Mouse (Mus musculus) midbrain, postnatal 0 days (tissue): ENCODE results near the gene Trmt13. TPM values are rescaled to one million over a fixed set of nuclear protein-coding genes. Genes with fewer than 3 reads are reported as not detected.
"Not testable (repeated sequence)": the region's sequence is repeated elsewhere in the genome, so short reads cannot be mapped to it uniquely, and the experiment has no call there.

Source experiments
- ATAC-seq: fragments of 200-750 bp; cut with Nextera tagmentation; 2 replicates; pipeline ENCODE4 v1.8.0; 2017; ENCODE audit warnings: moderate number of reproducible peaks, mild to moderate bottlenecking, moderate TSS enrichment, moderate library complexity; ENCODE audit not compliant: low FRiP score
- DNase-seq: peaks from one replicate; pipeline ENCODE4 v3.0.0-alpha.2; 2015; ENCODE audit warnings: low spot score
- H3K27ac ChIP-seq: fragments of 300-500 bp; sonication (generic); 2 replicates; pipeline ENCODE4 v1.5.1; 2014; ENCODE audit warnings: low read depth, mild to moderate bottlenecking, low read length, mixed read lengths
- H3K27me3 ChIP-seq: fragments of 300-500 bp; sonication (generic); 2 replicates; pipeline ENCODE4 v1.6.1; 2014; ENCODE audit warnings: low read length, control low read depth, mixed read lengths; ENCODE audit not compliant: insufficient read depth
- H3K36me3 ChIP-seq: fragments of 300-500 bp; sonication (generic); 2 replicates; pipeline ENCODE4 v1.6.1; 2014; ENCODE audit warnings: low read length, control low read depth, mixed read lengths; ENCODE audit not compliant: insufficient read depth
- H3K4me1 ChIP-seq: fragments of 300-500 bp; sonication (generic); 2 replicates; pipeline ENCODE4 v1.6.1; 2014; ENCODE audit warnings: mild to moderate bottlenecking, control low read depth, antibody characterized with exemption, low read length, mixed read lengths; ENCODE audit not compliant: insufficient read depth
- H3K4me2 ChIP-seq: fragments of 300-500 bp; sonication (generic); 2 replicates; pipeline ENCODE4 v1.6.1; 2014; ENCODE audit warnings: low read depth, mild to moderate bottlenecking, low read length, mixed read lengths; ENCODE audit not compliant: poor library complexity, severe bottlenecking
- H3K4me3 ChIP-seq: fragments of 300-500 bp; sonication (generic); 2 replicates; pipeline ENCODE4 v1.5.1; 2014; ENCODE audit warnings: low read depth, mild to moderate bottlenecking, low read length, moderate library complexity
- H3K9ac ChIP-seq: fragments of 300-500 bp; sonication (generic); replicated peaks from 2 replicates; pipeline ENCODE4 v1.6.1; 2014; ENCODE audit warnings: mild to moderate bottlenecking, low read length, moderate library complexity, mixed read lengths; ENCODE audit not compliant: poor library complexity, severe bottlenecking
- H3K9me3 ChIP-seq: fragments of 300-500 bp; sonication (generic); 2 replicates; pipeline ENCODE4 v1.6.1; 2016; ENCODE audit warnings: low read length, control low read depth
- CTCF ChIP-seq: IDR thresholded peaks from 2 replicates; pipeline ENCODE4 v1.5.1; 2016; ENCODE audit warnings: antibody characterized with exemption, mild to moderate bottlenecking
- WGBS: fragments of 180-500 bp; shearing (Covaris S2); extraction: QIAGEN DNeasy Blood & Tissue Kit; methylation state at CpG from one replicate; pipeline ENCODE4 v1.1.7; 2014; 5-methylcytosine and 5-hydroxymethylcytosine counted together
- polyA plus RNA-seq: library from polyadenylated mRNA; unstranded; fragments of >200 nt; fragmentation: Nextera tagmentation; extraction: Ambion mirVana; gene quantifications from 2 replicates; pipeline ENCODE4 v1.2.1, GENCODE M21; 2015
- total RNA-seq: library from RNA; depleted of rRNA; stranded (reverse); fragments of >200 nt; gene quantifications from 2 replicates; pipeline ENCODE4 v1.2.3, GENCODE M21; 2014

Gene Trmt13
- total and polyA plus RNA-seq, 2 experiments from 2014 or later = 12.2 to 23.4 TPM

DNA sequence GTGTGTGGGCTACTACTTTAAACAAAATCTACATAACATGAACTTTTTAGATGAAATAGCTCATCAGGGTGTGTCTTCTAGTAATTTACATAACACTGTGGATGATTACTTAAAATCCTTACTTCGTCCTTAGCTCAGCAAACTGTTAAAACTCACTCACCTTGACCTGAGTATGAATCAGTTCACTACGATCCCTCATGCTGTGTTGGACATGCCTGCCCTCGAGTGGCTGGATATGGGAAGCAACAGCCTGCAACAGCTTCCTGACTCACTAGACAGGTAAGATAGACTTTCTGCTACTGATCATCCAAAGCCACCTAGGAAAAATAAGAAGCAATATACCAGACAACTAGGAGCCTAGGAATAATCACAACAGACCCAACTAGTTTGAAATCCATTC lies 37.1 kb downstream of the Trmt13 start:
- no peak overlapping the region for H3K4me2 ChIP-seq
- H3K36me3 ChIP-seq = peaks cover 7% of the 10 kb centered on the region
- H3K4me3 ChIP-seq = no peak overlapping the region
- peak; percentile 15 for DNase-seq
- no peaks in the 10 kb centered on the region for H3K27me3 ChIP-seq
- TF ChIP-seq CTCF = peak; percentile 72
- H3K9ac ChIP-seq = no peak overlapping the region
- no peak for ATAC-seq
- no peak overlapping the region for H3K27ac ChIP-seq
- H3K4me1 ChIP-seq = no peaks in the 10 kb centered on the region
- WGBS = 60% methylated on average over 3 of the region's 3 CpGs
- no peaks in the 10 kb centered on the region for H3K9me3 ChIP-seq

DNA sequence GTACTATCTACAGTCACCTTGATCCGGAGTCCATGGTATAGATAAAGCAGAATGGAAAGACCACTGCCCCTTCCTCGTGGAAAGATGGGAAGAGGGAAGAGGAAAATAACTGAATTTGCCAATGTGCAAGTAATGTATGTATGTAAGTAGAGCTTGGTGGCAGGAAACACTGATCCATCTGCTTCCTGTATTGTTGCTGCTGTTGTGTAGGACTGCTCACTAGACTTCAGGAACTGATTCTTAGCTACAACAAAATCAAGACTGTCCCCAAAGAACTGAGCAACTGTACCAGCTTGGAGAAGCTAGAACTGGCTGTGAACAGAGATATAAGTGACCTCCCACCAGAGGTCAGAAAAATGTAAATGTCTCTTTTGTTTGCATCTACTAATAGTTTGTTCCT lies 43.8 kb downstream of the Trmt13 start:
- Histone ChIP-seq H3K27ac (no peak overlapping the region), H3K27me3 (no peaks in the 10 kb centered on the region), H3K9me3 (no peaks in the 10 kb centered on the region), H3K36me3 (no peaks in the 10 kb centered on the region), H3K9ac (no peak overlapping the region), H3K4me3 (no peak overlapping the region), H3K4me2 (no peak overlapping the region), H3K4me1 (no peaks in the 10 kb centered on the region)
- TF ChIP-seq CTCF = no peak
- ATAC-seq = no peak
- no peak for DNase-seq
- 67% methylated on average over 2 of the region's 2 CpGs for WGBS

DNA sequence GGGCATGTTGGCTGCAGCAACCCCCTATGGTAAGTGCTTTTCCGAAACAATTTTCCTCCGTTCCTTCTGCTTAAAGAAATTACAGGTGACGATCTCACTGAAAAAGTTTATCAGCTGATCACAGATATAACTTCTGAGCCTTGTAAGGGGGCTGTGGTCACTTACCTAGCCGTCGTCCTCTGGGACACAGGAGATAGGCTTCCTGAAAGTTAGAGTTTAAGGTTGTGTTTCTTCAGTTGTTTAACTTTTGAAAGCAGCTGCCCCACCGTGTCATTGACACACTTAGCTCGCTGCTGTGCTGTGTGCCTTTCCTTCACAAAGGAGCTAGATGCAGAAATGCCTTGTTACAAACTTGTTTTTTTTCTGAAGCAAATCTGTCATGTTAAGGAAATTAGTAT lies 51.3 kb downstream of the Trmt13 start:
- no peaks in the 10 kb centered on the region for H3K27me3 ChIP-seq
- no peak for DNase-seq
- H3K27ac ChIP-seq = no peak overlapping the region
- H3K9me3 ChIP-seq = no peaks in the 10 kb centered on the region
- WGBS = 86% methylated on average over 7 of the region's 7 CpGs
- ATAC-seq = no peak
- no peak overlapping the region for H3K4me3 ChIP-seq
- TF ChIP-seq CTCF = no peak
- no peaks in the 10 kb centered on the region for H3K4me1 ChIP-seq
- H3K4me2 ChIP-seq = no peak overlapping the region
- no peak overlapping the region for H3K9ac ChIP-seq
- no peaks in the 10 kb centered on the region for H3K36me3 ChIP-seq

DNA sequence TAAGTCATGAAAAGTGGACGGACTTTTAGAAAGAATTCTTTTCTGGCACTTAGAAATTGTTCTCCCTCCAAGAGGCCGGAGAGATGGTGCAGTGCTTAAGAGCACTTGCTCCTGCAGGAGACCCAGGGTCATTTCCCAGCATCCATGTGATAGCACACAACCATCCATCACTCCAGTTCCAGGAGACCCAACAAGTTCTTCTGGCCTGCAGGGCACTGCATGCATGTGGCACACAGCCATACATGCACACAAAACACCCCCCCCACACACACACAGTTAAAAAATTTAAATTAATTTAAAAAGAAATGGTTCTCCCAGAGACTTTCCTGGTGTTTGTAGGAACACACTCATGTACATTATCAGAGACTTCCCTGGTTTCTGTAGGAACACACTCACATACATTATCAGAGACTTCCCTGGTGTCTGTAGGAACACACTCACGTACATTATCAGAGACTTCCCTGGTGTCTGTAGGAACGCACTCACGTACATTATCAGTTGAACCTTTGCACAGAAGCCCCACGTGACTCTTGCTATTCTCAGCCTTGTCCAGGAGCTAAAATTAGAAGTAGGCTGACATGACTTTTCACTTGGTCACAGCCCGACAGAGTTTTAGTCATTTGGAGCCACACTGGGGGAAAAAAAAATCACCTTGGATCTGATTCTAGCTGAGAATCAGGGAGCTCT lies 51.8 kb downstream of the Trmt13 start, which contains the start of gene Lrrc39:
Lrrc39 (plus strand) TSS at position 566 of the 687 bp plus-strand sequence.
- no peak for ATAC-seq
- Histone ChIP-seq H3K9me3 (no peaks in the 10 kb centered on the region), H3K36me3 (no peaks in the 10 kb centered on the region), H3K9ac (no peak within 1 kb of the TSS), H3K27me3 (no peaks in the 10 kb centered on the region), H3K4me1 (no peaks in the 10 kb centered on the region), H3K4me2 (no peak within 1 kb of the TSS), H3K4me3 (no peak within 1 kb of the TSS), H3K27ac (no peak within 1 kb of the TSS)
- 83% methylated on average over 7 of the region's 7 CpGs for WGBS
- TF ChIP-seq CTCF = no peak
- no peak for DNase-seq

DNA sequence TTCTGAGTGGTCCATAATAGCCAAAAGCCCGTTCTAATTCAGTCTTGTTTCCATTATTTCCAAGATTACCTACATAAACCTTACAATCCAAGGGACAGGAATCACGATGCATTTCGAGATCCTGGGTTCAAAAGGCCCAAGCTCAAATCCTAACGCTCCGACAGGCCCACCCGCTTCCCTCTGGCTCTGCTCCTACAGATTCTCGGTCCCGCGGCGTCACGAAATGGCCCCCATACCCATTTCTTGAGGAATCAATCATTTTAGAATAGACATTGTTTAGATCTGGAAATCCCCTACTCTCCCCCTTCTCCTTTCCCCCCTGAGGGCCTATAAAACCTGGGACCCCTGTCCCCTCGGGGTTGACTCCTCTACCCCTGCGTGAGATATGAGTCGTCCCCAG lies 53.1 kb downstream of the Trmt13 start:
- not testable (repeated sequence) for H3K9me3 ChIP-seq, DNase-seq, ATAC-seq, H3K36me3 ChIP-seq, H3K27me3 ChIP-seq, H3K4me2 ChIP-seq, H3K4me3 ChIP-seq, H3K9ac ChIP-seq, H3K27ac ChIP-seq, H3K4me1 ChIP-seq
- WGBS = 95% methylated on average over 13 of the region's 14 CpGs

DNA sequence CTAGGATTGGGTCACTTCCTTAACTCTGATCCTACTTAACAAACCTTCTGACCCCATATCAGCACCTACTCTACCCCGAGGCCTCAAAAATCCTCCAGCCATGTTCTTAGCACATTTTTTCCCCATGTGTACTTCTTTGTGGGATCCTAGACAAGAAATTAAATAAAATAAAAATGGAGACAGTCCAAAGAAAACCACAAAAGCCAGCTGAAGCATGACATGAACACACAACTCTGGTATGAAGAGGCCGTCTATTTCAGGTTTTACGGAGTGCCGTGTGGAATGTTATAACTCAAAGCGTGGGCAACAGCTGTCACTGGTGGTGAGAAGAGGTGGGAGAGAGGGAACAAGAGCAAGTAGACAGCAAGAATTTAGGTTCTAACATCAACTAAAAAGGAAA lies 63.0 kb downstream of the Trmt13 start:
- Histone ChIP-seq H3K4me1 (no peaks in the 10 kb centered on the region), H3K4me3 (no peak overlapping the region), H3K36me3 (peaks cover 11% of the 10 kb centered on the region; the same call in 1 of the 2 replicates), H3K4me2 (no peak overlapping the region), H3K27ac (no peak overlapping the region), H3K9me3 (no peaks in the 10 kb centered on the region), H3K27me3 (no peaks in the 10 kb centered on the region), H3K9ac (no peak overlapping the region)
- no peak for TF ChIP-seq CTCF
- ATAC-seq (no peak), DNase-seq (no peak)
- 96% methylated on average over 5 of the region's 5 CpGs for WGBS
